Comparison of ENCODE assay signal across 15 mouse cellular contexts in the genomic region with DNA sequence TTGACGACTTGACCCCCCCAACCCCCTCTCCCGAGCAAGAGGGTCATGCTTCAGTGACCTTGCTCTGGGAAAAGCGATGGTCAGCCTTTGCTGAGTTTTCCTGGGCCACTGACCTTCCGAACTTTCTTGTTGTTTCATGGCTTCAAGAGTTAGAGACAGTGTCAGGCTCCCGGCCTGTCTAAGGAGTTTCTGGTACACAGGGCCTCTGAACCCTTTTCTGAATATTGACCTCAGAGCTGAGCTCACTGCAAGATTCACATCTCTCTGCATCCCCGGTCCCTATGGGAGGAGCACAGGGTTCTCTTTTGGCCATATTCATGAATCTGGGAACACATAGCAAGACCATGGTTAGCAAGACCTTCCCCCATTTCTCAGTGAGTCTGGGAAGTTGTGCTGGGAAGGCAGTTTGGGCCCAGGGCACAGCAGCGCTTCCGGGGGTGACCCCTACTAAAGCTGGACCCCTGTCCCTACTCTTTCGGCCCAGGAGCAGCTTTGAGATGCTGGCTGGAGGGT. TPM values are rescaled to one million over a fixed set of nuclear protein-coding genes. Genes with fewer than 3 reads are reported as not detected.
DNase-seq lines count a peak whose midpoint lies in the region; ATAC-seq and TF ChIP-seq lines count a peak whose summit lies in the region.
"Had no signal": no experiment of that assay in that cellular context is flagged by ENCODE, and none has a peak within 500 bp of the region (broad histone marks: within the 10 kb centered on the region; RNA-seq: fewer than 3 reads in every experiment).

No protein-coding gene starts in this region.

- in situ Hi-C loops in CH12.LX (cut with MboI; ENCODE audit: low pct_ligation_motif_present, low pct_unique_long_range_greater_than_20kb, low sequenced_read_pairs) = loop anchor here (5.0 to 10.0 kb wide), 3 partner anchors 50 to 228 kb away; no protein-coding TSS in a partner anchor

- peaks cover 0 to 3% of the 10 kb centered on the region in 2 experiments; a peak in 1 of 4 replicates for H3K4me1 ChIP-seq in CH12.LX (ENCODE audit: control insufficient read depth in 1 of 2, insufficient read depth in 2 of 2)
- H3K4me1 ChIP-seq in embryonic facial prominence, embryonic 10.5 days = peaks cover 37% of the 10 kb centered on the region
- peaks cover 32% of the 10 kb centered on the region for H3K4me1 ChIP-seq in hindbrain, embryonic 12.5 days
- peaks cover 24% of the 10 kb centered on the region for H3K4me1 ChIP-seq in midbrain, embryonic 15.5 days
- H3K4me1 ChIP-seq in intestine, postnatal 0 days (replicated peaks; ENCODE audit: control insufficient read depth, insufficient read depth, low read length) = no peaks in the 10 kb centered on the region

- H3K4me3 ChIP-seq in CH12.LX (replicated peaks in 1 of 3; ENCODE audit: low read depth in 2 of 3, low read length in 2 of 3, poor library complexity in 1 of 3) = no peak overlapping the region
- H3K4me3 ChIP-seq in embryonic facial prominence, embryonic 10.5 days = peak overlapping the region; percentile 37
- peak overlapping the region; percentile 26 for H3K4me3 ChIP-seq in hindbrain, embryonic 12.5 days
- no peak overlapping the region for H3K4me3 ChIP-seq in midbrain, embryonic 15.5 days
- H3K4me3 ChIP-seq in intestine, postnatal 0 days (ENCODE audit: low read depth, low read length) = no peak overlapping the region

- H3K79me2 ChIP-seq in CH12.LX (replicated peaks; ENCODE audit: control insufficient read depth, extremely low read depth, insufficient read depth, poor library complexity, severe bottlenecking) = no peaks in the 10 kb centered on the region

- no peak for TF ChIP-seq POLR2A in CH12.LX (IDR thresholded peaks at IDR 0.05; ENCODE audit: low read depth, low read length)

- dilution Hi-C loops in CH12.LX (cut with MboI; ENCODE audit: extremely low pct_ligation_motif_present, extremely low pct_unique_long_range_greater_than_20kb, low sequenced_read_pairs) = no loop called here

- peaks cover 84% of the 10 kb centered on the region for H3K27me3 ChIP-seq in CH12.LX (replicated peaks)
- peaks cover 98% of the 10 kb centered on the region for H3K27me3 ChIP-seq in embryonic facial prominence, embryonic 10.5 days (replicated peaks; ENCODE audit: low read depth, poor library complexity, severe bottlenecking)
- peaks cover 73% of the 10 kb centered on the region for H3K27me3 ChIP-seq in hindbrain, embryonic 12.5 days
- peaks cover 19% of the 10 kb centered on the region; the same call in 1 of the 2 replicates for H3K27me3 ChIP-seq in midbrain, embryonic 15.5 days (replicated peaks)
- H3K27me3 ChIP-seq in intestine, postnatal 0 days (replicated peaks; ENCODE audit: control insufficient read depth, insufficient read depth, low read length) = peaks cover 82% of the 10 kb centered on the region

- no peak for TF ChIP-seq EP300 in CH12.LX (IDR thresholded peaks at IDR 0.05; ENCODE audit: low read length)

- 0 out of 2 replicates have a peak overlapping the region, but pooled peaks have one; percentile 84 for H3K4me2 ChIP-seq in CH12.LX (ENCODE audit: insufficient read depth, low read depth, poor library complexity, severe bottlenecking)
- peak overlapping the region; percentile 84 for H3K4me2 ChIP-seq in hindbrain, embryonic 12.5 days (replicated peaks)
- peak overlapping the region; percentile 64; the same call in 1 of the 2 replicates for H3K4me2 ChIP-seq in midbrain, embryonic 15.5 days
- no peak overlapping the region for H3K4me2 ChIP-seq in intestine, postnatal 0 days (replicated peaks; ENCODE audit: low read depth)

- intact Hi-C loops in heart, postnatal 14 days (cut with DNase I) = loop anchor here (1.0 to 5.0 kb wide), 4 partner anchors 50 to 230 kb away; no protein-coding TSS in a partner anchor

- no peak for ATAC-seq in hindbrain, embryonic 12.5 days (ENCODE audit: low FRiP score)
- no peak for ATAC-seq in midbrain, embryonic 15.5 days (replicated peaks)
- ATAC-seq in granulocyte monocyte progenitor cell, adult 5-6 weeks (replicated peaks; ENCODE audit: poor library complexity, severe bottlenecking) = no peak
- ATAC-seq in activated CD4-positive, CD25-positive, alpha-beta regulatory T cell, adult 4 months = no peak
- ATAC-seq in intestine, postnatal 0 days = no peak

- no peak overlapping the region for H3K9ac ChIP-seq in CH12.LX (ENCODE audit: insufficient read depth, low read depth)
- H3K9ac ChIP-seq in hindbrain, embryonic 12.5 days = peak overlapping the region; percentile 62
- no peak overlapping the region for H3K9ac ChIP-seq in midbrain, embryonic 15.5 days
- H3K9ac ChIP-seq in intestine, postnatal 0 days (ENCODE audit: low read depth, low read length) = no peak overlapping the region
- H3K9ac ChIP-seq: heart, embryonic 12.5 days; lung, embryonic 14.5 days had no signal

- H3K36me3 ChIP-seq in CH12.LX (replicated peaks in 1 of 2; ENCODE audit: control insufficient read depth in 1 of 2, insufficient read depth in 1 of 2, low read length in 1 of 2) = no peaks in the 10 kb centered on the region
- no peaks in the 10 kb centered on the region for H3K36me3 ChIP-seq in embryonic facial prominence, embryonic 10.5 days (replicated peaks)
- no peaks in the 10 kb centered on the region for H3K36me3 ChIP-seq in hindbrain, embryonic 12.5 days
- H3K36me3 ChIP-seq in midbrain, embryonic 15.5 days (replicated peaks) = no peaks in the 10 kb centered on the region
- H3K36me3 ChIP-seq in intestine, postnatal 0 days (ENCODE audit: control insufficient read depth, insufficient read depth) = no peaks in the 10 kb centered on the region
- H3K36me3 ChIP-seq: heart, embryonic 12.5 days had no signal

- peaks cover 10% of the 10 kb centered on the region for H3K9me3 ChIP-seq in CH12.LX (replicated peaks; ENCODE audit: low read length)
- H3K9me3 ChIP-seq in embryonic facial prominence, embryonic 10.5 days = no peaks in the 10 kb centered on the region
- H3K9me3 ChIP-seq in hindbrain, embryonic 12.5 days (replicated peaks) = no peaks in the 10 kb centered on the region
- H3K9me3 ChIP-seq in midbrain, embryonic 15.5 days = no peaks in the 10 kb centered on the region
- H3K9me3 ChIP-seq in intestine, postnatal 0 days (ENCODE audit: control insufficient read depth) = no peaks in the 10 kb centered on the region
- H3K9me3 ChIP-seq: heart, embryonic 12.5 days had no signal

- no peak for DNase-seq in CH12.LX (ENCODE audit: extremely low read depth)
- DNase-seq in embryonic facial prominence, embryonic 10.5 days (ENCODE audit: low spot score) = peak; percentile 18
- DNase-seq in heart, postnatal 14 days = no peak
- DNase-seq: adrenal gland, postnatal 25 days; kidney, postnatal 10 days; layer of hippocampus, postnatal 36 days; lung, embryonic 14.5 days; right cerebral cortex, adult 18-20 months; thymus, postnatal 4 days had no signal

- WGBS in embryonic facial prominence, embryonic 10.5 days = 4% methylated on average over 9 of the region's 9 CpGs
- 3% methylated on average over 9 of the region's 9 CpGs for WGBS in hindbrain, embryonic 12.5 days
- WGBS in midbrain, embryonic 15.5 days = 10% methylated on average over 9 of the region's 9 CpGs
- WGBS in intestine, postnatal 0 days = 11% methylated on average over 9 of the region's 9 CpGs

- H3K27ac ChIP-seq in CH12.LX (ENCODE audit: insufficient read depth, low read depth) = no peak overlapping the region
- peak overlapping the region; percentile 53 for H3K27ac ChIP-seq in embryonic facial prominence, embryonic 10.5 days (replicated peaks)
- H3K27ac ChIP-seq in hindbrain, embryonic 12.5 days = peak overlapping the region; percentile 98
- peak overlapping the region; percentile 58 for H3K27ac ChIP-seq in midbrain, embryonic 15.5 days
- H3K27ac ChIP-seq in intestine, postnatal 0 days (ENCODE audit: low read depth, low read length) = no peak overlapping the region

- TF ChIP-seq RAD21 in CH12.LX (IDR thresholded peaks at IDR 0.05; ENCODE audit: low read depth, low read length) = no peak

- TF ChIP-seq CTCF in CH12.LX (conservative IDR thresholded peaks at IDR 0.05 in 1 of 2, IDR thresholded peaks at IDR 0.05 in 1 of 2; ENCODE audit: low read depth in 2 of 2, low read length in 2 of 2) = no peak
- TF ChIP-seq CTCF in intestine, postnatal 0 days (IDR thresholded peaks at IDR 0.05; ENCODE audit: low read depth) = no peak

TF ChIP-seq in CH12.LX, 34 proteins besides CTCF, POLR2A, EP300 and RAD21:
- TF ChIP-seq POLR2AphosphoS2 (IDR thresholded peaks at IDR 0.05; ENCODE audit: low read depth, low read length) (no peak), ZC3H11A (IDR thresholded peaks at IDR 0.05; ENCODE audit: low read depth, low read length) (no peak), NELFE (IDR thresholded peaks at IDR 0.05; ENCODE audit: low read depth, low read length) (no peak), ZKSCAN1 (IDR thresholded peaks at IDR 0.05; ENCODE audit: borderline replicate concordance, low read depth, low read length) (no peak), ETS1 (conservative IDR thresholded peaks at IDR 0.05; ENCODE audit: low read depth, low read length) (no peak), MAX (IDR thresholded peaks at IDR 0.05; ENCODE audit: low read length) (no peak), MAZ (IDR thresholded peaks at IDR 0.05; ENCODE audit: low read depth, low read length) (no peak), UBTF (IDR thresholded peaks at IDR 0.05; ENCODE audit: low read depth, low read length) (no peak)
TF ChIP-seq in CH12.LX: peak in this region for 0.

RNA-seq across cellular contexts. Expression of a gene that starts 30.7 kb away (rescaled TPM):
- total RNA-seq in CH12.LX (2012; rRNA removed) (62.1 and 71.9 TPM in 2 replicates), CH12.LX (2014; rRNA removed) (53.1 and 60.5 TPM in 2 replicates)
- polyA plus RNA-seq in CH12.LX (2012; ENCODE audit: insufficient read length, low read depth) = 116 and 135 TPM in 2 replicates
- polyA plus RNA-seq in embryonic facial prominence, embryonic 10.5 days (2016; fragmentation: Nextera tagmentation; extraction: Ambion mirVana) = 33.4 and 37.8 TPM in 2 replicates
- polyA plus RNA-seq in hindbrain, embryonic 12.5 days (2016; fragmentation: Nextera tagmentation; extraction: Ambion mirVana) = 40.1 and 42.0 TPM in 2 replicates
- 22.7 and 27.0 TPM in 2 replicates for polyA plus RNA-seq in midbrain, embryonic 15.5 days (2015; fragmentation: Nextera tagmentation; extraction: Ambion mirVana)
- 27.1 and 34.9 TPM in 2 replicates for total RNA-seq in granulocyte monocyte progenitor cell, adult 5-6 weeks (2014; fragmentation: Nextera tagmentation)
- 40.5 and 61.0 TPM in 2 replicates for total RNA-seq in granulocyte monocyte progenitor cell, adult 5-6 weeks (2017)
- polyA plus RNA-seq in activated CD4-positive, CD25-positive, alpha-beta regulatory T cell, adult 4 months (2017; shearing (Covaris generic)) = 10 to 100 TPM; 22.5 to 23.1 TPM
- total RNA-seq in heart, postnatal 14 days (2021) = 10 to 100 TPM; 51.4 to 54.7 TPM
- polyA plus RNA-seq in intestine, postnatal 0 days (2015; fragmentation: Nextera tagmentation; extraction: Ambion mirVana) = 34.6 and 43.2 TPM in 2 replicates

Comparison
In these comparisons a context has a peak if more than half of its experiments do, and no peak if none do; other contexts are left out.
1. H3K27ac ChIP-seq: peak in embryonic facial prominence, embryonic 10.5 days (single experiment), hindbrain, embryonic 12.5 days (single experiment) and midbrain, embryonic 15.5 days (single experiment); none in CH12.LX (single experiment) and intestine, postnatal 0 days (single experiment).
2. H3K4me3 ChIP-seq: peak in embryonic facial prominence, embryonic 10.5 days (single experiment) and hindbrain, embryonic 12.5 days (single experiment); none in CH12.LX (0 of 3), midbrain, embryonic 15.5 days (single experiment) and intestine, postnatal 0 days (single experiment).